Mouse (Mus musculus) intestine, embryonic 14.5 days (tissue): ENCODE measurements around the gene Prdx6. TPM values are rescaled to one million over a fixed set of nuclear protein-coding genes. Genes with fewer than 3 reads are reported as not detected.

Source experiments
- ATAC-seq: fragments of 200-750 bp; cut with Nextera tagmentation; replicated peaks from 2 replicates; pipeline ENCODE4 v1.8.0; 2017; ENCODE audit warnings: low read depth, moderate number of reproducible peaks, moderate TSS enrichment, moderate library complexity; ENCODE audit not compliant: low FRiP score, low TSS enrichment
- DNase-seq: peaks from one replicate; pipeline ENCODE4 v3.0.0-alpha.2; 2018; ENCODE audit warnings: low spot score
- H3K27ac ChIP-seq: fragments of 300-500 bp; sonication (generic); 2 replicates; pipeline ENCODE4 v1.5.1; 2014; ENCODE audit warnings: low read depth, mild to moderate bottlenecking, control low read depth
- H3K27me3 ChIP-seq: fragments of 300-500 bp; sonication (generic); replicated peaks from 2 replicates; pipeline ENCODE4 v1.6.1; 2014; ENCODE audit warnings: low read length, control low read depth; ENCODE audit not compliant: control insufficient read depth, insufficient read depth
- H3K36me3 ChIP-seq: fragments of 300-500 bp; sonication (generic); 2 replicates; pipeline ENCODE4 v1.6.1; 2014; ENCODE audit warnings: low read length, control low read depth; ENCODE audit not compliant: control insufficient read depth, insufficient read depth
- H3K4me1 ChIP-seq: fragments of 300-500 bp; sonication (generic); replicated peaks from 2 replicates; pipeline ENCODE4 v1.6.1; 2014; ENCODE audit warnings: low read length, control low read depth, mixed read lengths; ENCODE audit not compliant: control insufficient read depth, insufficient read depth
- H3K4me2 ChIP-seq: fragments of 300-500 bp; sonication (generic); 2 replicates; pipeline ENCODE4 v1.6.1; 2014; ENCODE audit warnings: low read length
- H3K4me3 ChIP-seq: fragments of 300-500 bp; sonication (generic); 2 replicates; pipeline ENCODE4 v1.5.1; 2014; ENCODE audit warnings: low read depth, low read length, control low read depth, mixed read lengths
- H3K9ac ChIP-seq: fragments of 300-500 bp; sonication (generic); 2 replicates; pipeline ENCODE4 v1.6.1; 2014; ENCODE audit warnings: mild to moderate bottlenecking, low read length
- H3K9me3 ChIP-seq: fragments of 300-500 bp; sonication (generic); 2 replicates; pipeline ENCODE4 v1.6.1; 2016; ENCODE audit warnings: low read length, control low read depth; ENCODE audit not compliant: control insufficient read depth
- WGBS: fragments of 180-500 bp; shearing (Covaris S2); extraction: QIAGEN DNeasy Blood & Tissue Kit; methylation state at CpG from one replicate; pipeline ENCODE4 v1.1.7; 2014; 5-methylcytosine and 5-hydroxymethylcytosine counted together
- polyA plus RNA-seq: library from polyadenylated mRNA; unstranded; fragments of >200 nt; fragmentation: Nextera tagmentation; extraction: Ambion mirVana; gene quantifications from 2 replicates; pipeline ENCODE4 v1.2.1, GENCODE M21; 2014

The Prdx6 gene
- polyA plus RNA-seq, 1 experiment from 2014 or later = 523 TPM

GRCm38 (mm10) chr1:161256918-161257317 is 5.9 kb upstream of the Prdx6 start:
- Histone ChIP-seq H3K27ac (no peak overlapping the region), H3K36me3 (no peaks in the 10 kb centered on the region), H3K9ac (no peak overlapping the region), H3K4me2 (no peak overlapping the region), H3K4me1 (no peaks in the 10 kb centered on the region), H3K4me3 (no peak overlapping the region), H3K27me3 (no peaks in the 10 kb centered on the region), H3K9me3 (no peaks in the 10 kb centered on the region)
- 79% methylated on average over 7 of the region's 7 CpGs for WGBS
- DNase-seq (no peak), ATAC-seq (no peak)

- H3K4me3 ChIP-seq = no peak overlapping the region
- ATAC-seq = no peak
- no peak overlapping the region for H3K4me2 ChIP-seq
- H3K9me3 ChIP-seq = no peaks in the 10 kb centered on the region
- H3K36me3 ChIP-seq = no peaks in the 10 kb centered on the region
- DNase-seq = no peak
- no peak overlapping the region for H3K9ac ChIP-seq
- peaks cover 3% of the 10 kb centered on the region; the same call in 1 of the 2 replicates for H3K4me1 ChIP-seq
- no peaks in the 10 kb centered on the region for H3K27me3 ChIP-seq
- H3K27ac ChIP-seq = no peak overlapping the region
- 72% methylated on average over 1 of the region's 1 CpGs for WGBS
Measured at GRCm38 (mm10) chr1:161254361-161254760, 3.3 kb upstream of the Prdx6 start.

GRCm38 (mm10) chr1:161252901-161253300 is 1.9 kb upstream of the Prdx6 start:
- Histone ChIP-seq H3K27me3 (no peaks in the 10 kb centered on the region), H3K9ac (no peak overlapping the region), H3K4me3 (no peak overlapping the region), H3K9me3 (no peaks in the 10 kb centered on the region), H3K27ac (no peak overlapping the region), H3K36me3 (no peaks in the 10 kb centered on the region), H3K4me1 (peaks cover 13% of the 10 kb centered on the region; the same call in 1 of the 2 replicates), H3K4me2 (no peak overlapping the region)
- 85% methylated on average over 3 of the region's 3 CpGs for WGBS
- DNase-seq (no peak), ATAC-seq (no peak)

GRCm38 (mm10) chr1:161252365-161252764 is 1.3 kb upstream of the Prdx6 start:
- Histone ChIP-seq H3K27me3 (no peaks in the 10 kb centered on the region), H3K9ac (no peak overlapping the region), H3K27ac (no peak overlapping the region), H3K4me1 (peaks cover 18% of the 10 kb centered on the region; the same call in 1 of the 2 replicates), H3K4me3 (no peak overlapping the region), H3K36me3 (no peaks in the 10 kb centered on the region), H3K9me3 (no peaks in the 10 kb centered on the region), H3K4me2 (no peak overlapping the region)
- ATAC-seq = no peak
- 81% methylated on average over 9 of the region's 9 CpGs for WGBS
- no peak for DNase-seq

GRCm38 (mm10) chr1:161251417-161252265 is 622 bp upstream of the Prdx6 start:
- H3K27ac ChIP-seq = no peak overlapping the region
- peak overlapping the region; percentile 52 for H3K4me2 ChIP-seq
- no peaks in the 10 kb centered on the region for H3K9me3 ChIP-seq
- peaks cover 5% of the 10 kb centered on the region for H3K36me3 ChIP-seq
- H3K27me3 ChIP-seq = no peaks in the 10 kb centered on the region
- no peak for DNase-seq
- H3K9ac ChIP-seq = no peak overlapping the region
- H3K4me3 ChIP-seq = peak overlapping the region; percentile 80
- H3K4me1 ChIP-seq = peaks cover 18% of the 10 kb centered on the region; the same call in 1 of the 2 replicates
- 65% methylated on average over 9 of the region's 9 CpGs for WGBS
- peak; percentile 26; the same call in 1 of the 2 replicates for ATAC-seq

- Histone ChIP-seq H3K27ac (peak overlapping the region; percentile 64), H3K9me3 (no peaks in the 10 kb centered on the region), H3K4me1 (peaks cover 18% of the 10 kb centered on the region; the same call in 1 of the 2 replicates), H3K27me3 (no peaks in the 10 kb centered on the region), H3K9ac (peak overlapping the region; percentile 91), H3K4me3 (peak overlapping the region; percentile 80), H3K4me2 (peak overlapping the region; percentile 52), H3K36me3 (peaks cover 15% of the 10 kb centered on the region)
- ATAC-seq = peak; percentile 33
- WGBS = under 1% methylated on average over 15 of the region's 15 CpGs
- DNase-seq = peak; percentile 78
Measured at GRCm38 (mm10) chr1:161250031-161250603, 902 bp downstream of the Prdx6 start.

- Histone ChIP-seq H3K27me3 (no peaks in the 10 kb centered on the region), H3K9me3 (no peaks in the 10 kb centered on the region), H3K4me2 (peak overlapping the region; percentile 52), H3K36me3 (peaks cover 18% of the 10 kb centered on the region), H3K9ac (peak overlapping the region; percentile 36; the same call in 1 of the 2 replicates), H3K4me1 (peaks cover 18% of the 10 kb centered on the region; the same call in 1 of the 2 replicates), H3K27ac (0 out of 2 replicates have a peak overlapping the region, but pooled peaks have one; percentile 43), H3K4me3 (peak overlapping the region; percentile 80)
- 6% methylated on average over 6 of the region's 6 CpGs for whole genome bisulfite sequencing
- DNase-seq (no peak), ATAC-seq (no peak)
Measured at GRCm38 (mm10) chr1:161249442-161249841, 1.6 kb downstream of the Prdx6 start.

- H3K36me3 ChIP-seq = peaks cover 25% of the 10 kb centered on the region
- WGBS = 61% methylated on average over 7 of the region's 7 CpGs
- peak overlapping the region; percentile 52 for H3K4me2 ChIP-seq
- ATAC-seq = no peak
- H3K27me3 ChIP-seq = no peaks in the 10 kb centered on the region
- no peak overlapping the region for H3K27ac ChIP-seq
- no peak for DNase-seq
- peaks cover 18% of the 10 kb centered on the region; the same call in 1 of the 2 replicates for H3K4me1 ChIP-seq
- H3K9me3 ChIP-seq = no peaks in the 10 kb centered on the region
- H3K9ac ChIP-seq = no peak overlapping the region
- peak overlapping the region; percentile 80; the same call in 1 of the 2 replicates for H3K4me3 ChIP-seq
Measured at GRCm38 (mm10) chr1:161248685-161249084, 2.3 kb downstream of the Prdx6 start.
